Mouse (Mus musculus): Measurements from ENCODE around the gene Ak9. TPM values are rescaled to one million over a fixed set of nuclear protein-coding genes. Genes with fewer than 3 reads are reported as not detected.

The Ak9 gene
- total and polyA plus RNA-seq, 3 experiments = 0.21 TPM; not detected in 2

- H3K27me3 ChIP-seq (ENCODE audit: control insufficient read depth in 1 of 2, insufficient read depth in 2 of 2, low read length in 2 of 2) = peaks cover 5 to 6% of the 10 kb centered on the region in 2 experiments; a peak in 3 of 4 replicates
- H3K4me3 ChIP-seq (ENCODE audit: control insufficient read depth in 1 of 2, insufficient read depth in 1 of 2, low read depth in 2 of 2, low read length in 2 of 2) = no peak overlapping the region
- H3K9ac ChIP-seq (ENCODE audit: control insufficient read depth, low read depth, low read length, poor library complexity, severe bottlenecking) = no peak overlapping the region
- no peak for DNase-seq (ENCODE audit: low read depth, low spot score)
- no peaks in the 10 kb centered on the region for H3K36me3 ChIP-seq (ENCODE audit: control insufficient read depth in 1 of 2, insufficient read depth in 2 of 2, low read length in 2 of 2)
- no peak overlapping the region for H3K27ac ChIP-seq (ENCODE audit: control insufficient read depth, low read depth, low read length)
- H3K9me3 ChIP-seq (replicated peaks; ENCODE audit: insufficient read depth, low read length) = no peaks in the 10 kb centered on the region
- no peaks in the 10 kb centered on the region for H3K79me2 ChIP-seq (ENCODE audit: control insufficient read depth, insufficient read depth, low read length, poor library complexity)
- no peak for TF ChIP-seq ETS1 (IDR thresholded peaks at IDR 0.05; ENCODE audit: low read depth, low read length)
- TF ChIP-seq ZC3H11A (IDR thresholded peaks at IDR 0.05; ENCODE audit: low read depth, low read length) = no peak
- no peak for TF ChIP-seq BHLHE40 (IDR thresholded peaks at IDR 0.05; ENCODE audit: borderline replicate concordance, low read depth, low read length)
- TF ChIP-seq TAL1 (IDR thresholded peaks at IDR 0.05; ENCODE audit: low read length) = no peak
- no peaks in the 10 kb centered on the region for H3K4me1 ChIP-seq (ENCODE audit: control insufficient read depth in 1 of 2, insufficient read depth in 2 of 2, low read length in 2 of 2)
Measured at GRCm38 (mm10) chr10:41315866-41316265, 12.1 kb downstream of the Ak9 start.

GRCm38 (mm10) chr10:41332533-41333043, 28.8 kb downstream of the Ak9 start:
- Histone ChIP-seq H3K9me3 (replicated peaks; ENCODE audit: insufficient read depth, low read length) (no peaks in the 10 kb centered on the region), H3K36me3 (ENCODE audit: control insufficient read depth in 1 of 2, insufficient read depth in 2 of 2, low read length in 2 of 2) (no peaks in the 10 kb centered on the region), H3K27me3 (ENCODE audit: control insufficient read depth in 1 of 2, insufficient read depth in 2 of 2, low read length in 2 of 2) (peaks cover 2% of the 10 kb centered on the region in 2 experiments; a peak in 3 of 4 replicates), H3K4me1 (ENCODE audit: control insufficient read depth in 1 of 2, insufficient read depth in 2 of 2, low read length in 2 of 2) (no peaks in the 10 kb centered on the region), H3K4me3 (ENCODE audit: control insufficient read depth in 1 of 2, insufficient read depth in 1 of 2, low read depth in 2 of 2, low read length in 2 of 2) (no peak overlapping the region), H3K79me2 (ENCODE audit: control insufficient read depth, insufficient read depth, low read length, poor library complexity) (no peaks in the 10 kb centered on the region), H3K9ac (ENCODE audit: control insufficient read depth, low read depth, low read length, poor library complexity, severe bottlenecking) (no peak overlapping the region), H3K27ac (ENCODE audit: control insufficient read depth, low read depth, low read length) (no peak overlapping the region)
- TF ChIP-seq MXI1 (IDR thresholded peaks at IDR 0.05; ENCODE audit: low read depth, low read length) = no peak
- TF ChIP-seq CTCF (IDR thresholded peaks at IDR 0.05 in 2 of 3, conservative IDR thresholded peaks at IDR 0.05 in 1 of 3; ENCODE audit: control insufficient read depth in 1 of 3, insufficient read depth in 1 of 3, low read depth in 2 of 3, low read length in 3 of 3, poor library complexity in 1 of 3, severe bottlenecking in 1 of 3) = no peak; a peak in 1 of 6 replicates
- no peak for TF ChIP-seq USF1 (IDR thresholded peaks at IDR 0.05; ENCODE audit: low read depth, low read length)
- no peak for TF ChIP-seq TBP (IDR thresholded peaks at IDR 0.05; ENCODE audit: low read depth, low read length)
- TF ChIP-seq ZC3H11A (IDR thresholded peaks at IDR 0.05; ENCODE audit: low read depth, low read length) = no peak
- no peak for TF ChIP-seq MEF2A (IDR thresholded peaks at IDR 0.05; ENCODE audit: extremely low read depth, insufficient replicate concordance, low read depth, low read length, poor library complexity, severe bottlenecking)
- no peak for TF ChIP-seq KAT2A (conservative IDR thresholded peaks at IDR 0.05; ENCODE audit: low read depth, low read length)
- no peak for TF ChIP-seq ELF1 (IDR thresholded peaks at IDR 0.05; ENCODE audit: low read depth, low read length)
- no peak for TF ChIP-seq HCFC1 (IDR thresholded peaks at IDR 0.05; ENCODE audit: low read depth, low read length)
- no peak for TF ChIP-seq UBTF (IDR thresholded peaks at IDR 0.05; ENCODE audit: borderline replicate concordance, insufficient read depth, low read depth, low read length)
- TF ChIP-seq BHLHE40 (IDR thresholded peaks at IDR 0.05; ENCODE audit: borderline replicate concordance, low read depth, low read length) = no peak
- no peak for TF ChIP-seq GABPA (IDR thresholded peaks at IDR 0.05; ENCODE audit: low read depth, low read length)
- TF ChIP-seq RCOR1 (IDR thresholded peaks at IDR 0.05; ENCODE audit: low read depth, low read length) = no peak
- no peak for TF ChIP-seq POLR2AphosphoS2 (IDR thresholded peaks at IDR 0.05; ENCODE audit: low read length)
- no peak for TF ChIP-seq SIN3A (IDR thresholded peaks at IDR 0.05; ENCODE audit: low read length)
- TF ChIP-seq POLR2AphosphoS5 (IDR thresholded peaks at IDR 0.05; ENCODE audit: borderline replicate concordance, low read depth, low read length) = no peak
- TF ChIP-seq TCF12 (IDR thresholded peaks at IDR 0.05; ENCODE audit: low read depth, low read length) = no peak
- no peak for TF ChIP-seq CHD2 (IDR thresholded peaks at IDR 0.05; ENCODE audit: low read length)
- no peak for TF ChIP-seq JUND (IDR thresholded peaks at IDR 0.05; ENCODE audit: low read depth, low read length)
- DNase-seq (ENCODE audit: low read depth, low spot score) = peak; percentile 10

All from MEL (cell line).